Mouse (Mus musculus) A20 (cell line): ENCODE results near the gene Olfr218.
"Not testable (repeated sequence)": the region's sequence is repeated elsewhere in the genome, so short reads cannot be mapped to it uniquely, and the experiment has no call there.

Experiments used
- DNase-seq: peaks from one replicate; pipeline ENCODE4 v3.0.0-alpha.2; 2011; ENCODE audit warnings: low read depth, low spot score

Gene Olfr218

DNA sequence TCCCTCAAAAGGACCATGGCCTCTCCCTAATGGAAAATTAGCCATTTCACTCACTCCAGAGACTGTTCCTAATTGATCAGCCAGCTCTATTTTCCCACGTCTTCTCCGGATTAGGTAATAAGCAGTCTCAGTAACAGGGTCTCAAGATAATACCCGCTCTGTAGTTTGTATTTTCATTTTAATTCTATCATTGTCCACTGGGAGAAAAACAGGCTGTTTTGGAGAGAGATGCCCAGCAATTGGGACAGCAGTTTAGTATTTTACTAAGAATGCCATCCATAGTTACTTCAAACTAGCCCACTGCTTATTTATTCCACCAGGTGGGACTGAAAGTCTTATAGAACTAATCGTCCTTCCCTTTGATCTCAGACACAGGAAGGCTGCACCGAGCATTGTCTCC lies at the start of gene Olfr218:
Gene Olfr218, plus strand, starts transcription at position 301 of the 400 bp plus-strand sequence.
- DNase-seq = no peak

DNA sequence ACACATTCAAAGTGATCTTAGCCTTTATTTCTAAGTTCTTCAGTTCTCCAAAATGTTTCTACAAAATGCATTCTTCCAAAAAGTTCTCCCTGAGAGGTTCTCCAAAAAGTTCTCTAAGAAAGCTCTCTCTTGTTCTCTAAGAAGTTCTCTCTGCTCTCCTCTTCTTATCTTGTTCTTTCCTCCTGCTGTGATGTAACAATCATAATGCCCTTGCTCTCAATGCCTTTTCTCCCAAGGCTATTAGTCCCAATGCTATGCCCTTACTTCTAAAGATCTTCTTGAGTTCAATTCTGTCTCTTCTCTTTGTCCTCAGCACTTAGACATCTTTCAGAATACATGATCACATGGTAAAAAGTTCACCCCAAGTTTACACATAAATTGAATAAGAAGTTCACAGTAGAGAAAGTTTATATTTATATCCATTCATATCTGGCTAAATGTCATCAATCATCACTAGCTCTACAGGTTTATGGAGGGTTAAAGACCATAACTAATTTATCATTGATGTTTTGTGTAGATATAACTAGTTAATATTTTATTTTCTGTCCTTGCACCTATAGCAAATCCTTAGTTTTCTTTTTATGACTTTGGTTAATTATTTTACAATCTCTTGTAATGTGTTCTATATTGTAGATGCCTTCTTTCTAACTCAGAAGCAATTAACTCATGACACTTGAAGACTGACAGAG lies 23.3 kb upstream of the Olfr218 start:
- no peak for DNase-seq

DNA sequence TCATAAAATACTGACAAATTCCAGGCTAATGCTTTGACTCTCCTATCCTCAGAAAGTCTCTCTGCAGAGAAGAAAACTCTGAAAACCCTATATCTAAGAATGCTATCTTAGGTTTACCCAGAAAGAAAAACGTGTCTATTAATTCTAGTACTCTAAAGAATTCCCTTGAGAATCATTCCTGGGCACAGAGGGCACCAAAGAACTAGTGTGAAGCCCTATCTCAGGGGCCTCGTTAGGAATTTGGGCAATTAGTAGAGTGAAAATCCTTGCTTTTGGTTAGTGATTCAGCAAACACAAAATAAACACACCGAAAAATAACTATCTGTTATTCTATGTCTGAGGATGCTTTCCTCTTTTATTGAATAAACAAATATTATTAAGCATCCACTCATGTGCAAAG lies 7.1 kb upstream of the Olfr218 start, which contains the start of gene Olfr1406:
Gene Olfr1406, minus strand, starts transcription at position 101 of the 400 bp plus-strand sequence.
- DNase-seq = no peak

DNA sequence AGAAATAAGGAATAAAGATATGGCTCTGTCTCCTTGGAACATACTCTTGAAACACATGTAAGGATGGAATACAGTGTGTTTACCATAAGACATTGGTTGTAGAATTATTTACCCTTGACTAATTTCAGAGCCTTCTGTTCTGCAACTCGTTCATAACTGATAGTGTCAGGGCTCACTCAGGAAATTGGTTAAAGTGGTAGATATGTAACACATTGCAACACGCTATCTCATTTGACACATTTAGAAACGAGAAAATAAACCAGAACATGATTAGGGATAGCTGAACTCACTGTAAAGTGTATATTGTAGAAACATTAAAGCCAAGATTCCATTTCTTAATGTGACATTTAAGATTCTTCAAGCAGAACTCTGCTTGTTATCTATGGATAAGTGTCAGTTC lies 5.5 kb upstream of the Olfr218 start:
- DNase-seq = no peak

DNA sequence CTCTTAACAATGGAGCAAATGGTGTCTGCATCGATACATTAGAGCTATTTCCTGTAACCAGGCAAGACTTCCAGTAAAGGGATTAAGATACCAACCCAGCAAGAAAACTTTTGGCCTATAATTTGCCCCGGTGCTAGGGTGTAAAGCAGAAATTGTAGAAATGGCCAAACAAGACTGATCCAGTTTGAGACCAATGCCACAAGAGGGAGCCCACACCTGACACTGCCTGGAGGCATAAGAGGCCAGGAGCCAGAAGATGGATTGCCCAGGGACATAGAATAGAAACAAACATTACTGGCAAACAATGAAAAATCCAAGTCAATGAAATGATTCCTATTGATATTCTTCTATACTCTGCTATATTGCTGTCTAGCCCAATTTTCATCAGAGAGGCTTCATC lies 1.2 kb upstream of the Olfr218 start:
- DNase-seq = no peak

DNA sequence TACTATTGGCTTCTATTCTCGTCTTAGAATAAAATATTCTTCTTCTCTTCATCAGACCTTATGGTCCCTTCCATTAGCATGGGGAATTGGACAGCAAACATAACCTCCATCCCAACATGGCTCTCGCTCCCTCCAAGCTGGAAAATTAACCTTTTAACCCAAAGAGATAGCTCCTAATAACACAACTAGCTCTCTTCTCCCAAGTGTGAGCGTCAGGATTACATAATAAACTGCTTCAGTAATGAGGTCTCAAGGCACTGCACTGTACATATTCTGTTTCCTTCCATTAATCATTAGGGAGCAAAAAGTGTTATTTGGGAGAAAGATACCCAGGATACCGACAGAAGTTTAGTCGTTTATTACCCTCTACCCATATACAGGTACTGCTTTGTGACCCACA lies 14.5 kb downstream of the Olfr218 start, which contains the start of gene Olfr1404:
Gene Olfr1404, plus strand, starts transcription at position 301 of the 400 bp plus-strand sequence.
- DNase-seq = no peak

DNA sequence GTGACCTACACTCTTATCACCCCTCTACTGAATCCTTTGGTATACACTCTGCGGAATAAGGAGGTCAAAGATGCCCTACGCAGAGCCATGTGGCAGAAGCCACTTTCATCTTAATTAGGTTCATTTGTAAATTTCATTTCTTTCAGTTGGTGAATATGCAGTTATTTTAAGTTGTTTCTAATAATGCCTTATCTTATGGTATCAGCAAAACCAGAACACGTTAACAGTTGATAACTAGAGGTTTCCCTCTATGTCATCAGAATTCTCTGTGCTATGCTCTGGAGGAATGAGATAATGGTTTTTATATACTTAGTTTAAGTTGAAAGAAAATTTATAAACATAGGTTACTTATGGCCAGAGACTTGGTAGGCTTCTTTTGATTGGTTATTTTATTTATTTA lies 18.9 kb downstream of the Olfr218 start:
- DNase-seq = no peak

DNA sequence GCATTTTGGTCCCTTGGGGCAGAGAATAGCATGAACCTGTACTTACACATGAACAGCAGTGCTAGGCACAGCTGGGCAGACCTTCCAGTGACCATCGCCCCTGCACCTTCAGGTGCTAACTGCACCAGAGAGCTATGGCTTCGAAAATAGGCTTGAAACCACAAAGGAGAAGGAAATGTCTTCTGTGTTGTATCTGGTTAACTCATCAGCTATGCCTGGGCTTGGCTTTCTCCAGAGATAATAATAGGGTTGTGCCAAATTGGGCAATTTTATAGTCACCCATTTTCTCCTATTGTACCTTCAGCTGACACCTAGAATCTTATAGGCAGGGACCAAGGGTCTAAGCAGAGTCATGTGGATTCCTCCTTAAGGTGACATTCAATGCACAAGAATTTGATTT lies 29.5 kb downstream of the Olfr218 start, which contains the start of gene Fcer1a:
Gene Fcer1a, minus strand, starts transcription at position 134 of the 400 bp plus-strand sequence.
- no peak for DNase-seq

DNA sequence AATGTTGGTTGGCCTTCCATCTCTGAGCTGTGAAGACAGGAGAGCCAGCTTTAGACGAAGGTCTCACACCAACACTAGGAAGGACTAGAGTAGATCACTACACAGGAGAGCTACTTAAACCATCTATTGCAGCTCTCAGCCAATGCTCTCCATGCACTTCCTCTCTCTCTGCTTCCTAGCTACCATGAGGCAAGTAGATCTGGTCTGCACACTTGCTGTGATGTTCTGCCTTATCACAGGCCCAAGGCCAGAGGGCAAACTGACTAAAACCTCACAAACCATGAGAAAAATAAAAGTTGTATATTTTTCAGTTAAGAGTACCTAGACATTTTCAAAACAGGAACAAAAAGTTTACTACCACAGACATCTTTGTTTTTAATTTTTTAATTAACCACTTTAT lies 39.4 kb downstream of the Olfr218 start:
- DNase-seq = not testable (repeated sequence)

DNA sequence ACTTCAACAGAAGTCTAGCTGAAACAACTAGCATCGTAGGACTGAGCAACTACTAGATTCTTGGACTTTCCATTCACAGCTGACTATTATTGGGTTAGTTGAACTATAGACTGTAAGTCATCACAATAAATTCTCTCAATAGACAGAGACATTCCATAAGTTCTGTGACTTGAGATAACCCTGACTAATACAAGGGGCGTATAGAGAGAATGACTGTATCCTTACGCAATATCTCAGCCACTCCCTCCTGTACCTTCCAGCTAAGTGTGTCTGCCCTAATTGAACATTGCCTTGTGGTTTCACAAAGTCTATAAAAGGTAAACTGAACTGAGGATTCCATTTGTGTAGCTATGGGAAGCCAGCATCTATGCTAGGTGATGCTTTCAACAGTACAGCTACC lies 52.3 kb downstream of the Olfr218 start:
- DNase-seq = no peak
